Mouse (Mus musculus): ENCODE data around the gene Phox2b.

Gene Phox2b

GRCm38 (mm10) chr5:67098733-67099323, at the start of gene Phox2b:
TSS of gene Phox2b (minus strand) at chr5:67099301.
- no peak for DNase-seq (ENCODE audit: low spot score in 2 of 2)

GRCm38 (mm10) chr5:67142622-67143021, 43.5 kb upstream of the Phox2b start:
- DNase-seq (ENCODE audit: low spot score in 2 of 2): no peak

GRCm38 (mm10) chr5:67139052-67140015, 40.2 kb upstream of the Phox2b start:
- DNase-seq (ENCODE audit: low spot score in 2 of 2): no peak

GRCm38 (mm10) chr5:67138643-67139042, 39.5 kb upstream of the Phox2b start:
- no peak for DNase-seq (ENCODE audit: low spot score in 2 of 2)

GRCm38 (mm10) chr5:67134698-67135097, 35.6 kb upstream of the Phox2b start:
- no peak for DNase-seq (ENCODE audit: low spot score in 2 of 2)

- no peak for DNase-seq (ENCODE audit: low spot score in 2 of 2)
Observed at GRCm38 (mm10) chr5:67131671-67132070, 32.6 kb upstream of the Phox2b start.

GRCm38 (mm10) chr5:67106261-67106660, 7.2 kb upstream of the Phox2b start:
- no peak for DNase-seq (ENCODE audit: low spot score in 2 of 2)

- DNase-seq (ENCODE audit: low spot score in 2 of 2): no peak
Observed at GRCm38 (mm10) chr5:67103016-67103415, 3.9 kb upstream of the Phox2b start.

GRCm38 (mm10) chr5:67101793-67102600, 2.9 kb upstream of the Phox2b start:
- no peak for DNase-seq (ENCODE audit: low spot score in 2 of 2)

- DNase-seq (ENCODE audit: low spot score in 2 of 2): no peak
Observed at GRCm38 (mm10) chr5:67101395-67101760, 2.3 kb upstream of the Phox2b start.

GRCm38 (mm10) chr5:67100564-67101394, 1.7 kb upstream of the Phox2b start:
- DNase-seq (ENCODE audit: low spot score in 2 of 2): no peak

GRCm38 (mm10) chr5:67099393-67100271, 531 bp upstream of the Phox2b start:
- DNase-seq (ENCODE audit: low spot score in 2 of 2): no peak

GRCm38 (mm10) chr5:67098051-67098732, 909 bp downstream of the Phox2b start:
- DNase-seq (ENCODE audit: low spot score in 2 of 2): no peak

GRCm38 (mm10) chr5:67097106-67098050, 1.7 kb downstream of the Phox2b start:
- no peak for DNase-seq (ENCODE audit: low spot score in 2 of 2)

GRCm38 (mm10) chr5:67096378-67096771, 2.7 kb downstream of the Phox2b start:
- DNase-seq (ENCODE audit: low spot score in 2 of 2): no peak

- DNase-seq (ENCODE audit: low spot score in 2 of 2): no peak
Observed at GRCm38 (mm10) chr5:67095651-67096377, 3.3 kb downstream of the Phox2b start.

- DNase-seq (ENCODE audit: low spot score in 2 of 2): no peak
Observed at GRCm38 (mm10) chr5:67095153-67095552, 3.9 kb downstream of the Phox2b start.

GRCm38 (mm10) chr5:67093991-67094390, 5.1 kb downstream of the Phox2b start:
- no peak for DNase-seq (ENCODE audit: low spot score in 2 of 2)

Data from spleen, postnatal 36 days (tissue).